Mouse (Mus musculus) embryonic fibroblast, embryonic 13.5 days (primary cell): ENCODE data around the gene Nip7.

ENCODE experiments used
- CTCF ChIP-seq: IDR thresholded peaks from 2 replicates; pipeline ENCODE4 v1.5.1; 2011; ENCODE audit warnings: mild to moderate bottlenecking, control low read depth, low read length, moderate library complexity, borderline replicate concordance; ENCODE audit not compliant: insufficient read depth
- POLR2A ChIP-seq: IDR thresholded peaks from 2 replicates; pipeline ENCODE4 v1.6.1; 2011; ENCODE audit warnings: low read depth, mild to moderate bottlenecking, control low read depth, low read length, moderate library complexity

DNA sequence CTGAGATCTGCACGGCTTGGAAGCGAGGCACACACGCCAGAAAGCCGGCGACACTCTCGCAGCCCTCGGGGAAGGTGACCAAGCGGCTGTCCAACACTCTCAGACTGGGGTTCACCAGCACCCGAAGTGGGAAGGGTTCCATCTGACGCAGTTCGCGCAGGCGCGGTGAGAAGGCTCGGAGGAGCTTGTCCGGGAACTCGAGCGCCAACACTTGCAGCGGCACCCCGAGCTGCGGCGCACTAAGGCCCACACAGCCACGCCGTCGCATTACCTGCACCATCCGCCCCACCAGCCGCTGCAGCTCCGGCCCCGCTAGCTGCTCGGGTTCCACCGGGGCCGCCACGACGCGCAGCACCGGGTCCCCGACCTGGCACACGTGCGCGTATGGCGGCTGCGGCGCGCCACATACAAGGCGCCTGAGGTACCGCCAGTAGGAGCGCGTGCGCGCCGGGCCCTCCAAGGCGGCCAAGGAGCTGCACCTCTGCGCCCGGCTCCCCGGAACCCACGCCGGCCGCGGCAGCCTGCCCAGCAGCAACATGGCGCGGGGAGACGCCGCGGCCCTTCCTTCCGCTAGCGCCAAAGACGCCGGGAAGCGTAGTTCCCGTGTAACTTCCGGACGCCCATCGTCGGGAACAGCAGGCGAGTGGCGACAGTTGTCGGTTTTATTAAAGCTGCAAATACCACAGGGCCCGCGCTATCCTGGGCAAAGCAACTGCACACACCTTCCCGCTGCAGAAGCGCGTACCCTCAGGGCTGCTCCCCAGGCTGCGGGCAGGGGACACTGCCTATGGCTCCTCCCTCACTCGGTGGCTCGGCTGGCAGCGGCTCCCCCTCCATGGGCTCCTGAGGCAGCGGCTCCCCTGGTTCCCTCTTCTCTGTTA lies 8.4 kb upstream of the Nip7 start, which contains the start of gene Pdf:
- TF ChIP-seq CTCF (no peak), POLR2A (peak; percentile 62)
